Mouse (Mus musculus) hindbrain, embryonic 15.5 days (tissue): Measurements from ENCODE around the gene Gm49601. TPM values are rescaled to one million over a fixed set of nuclear protein-coding genes. Genes with fewer than 3 reads are reported as not detected.

ENCODE experiments used
- polyA plus RNA-seq: library from polyadenylated mRNA; unstranded; fragments of >200 nt; fragmentation: Nextera tagmentation; extraction: Ambion mirVana; gene quantifications from 2 replicates; pipeline ENCODE4 v1.2.1, GENCODE M21; 2015

Gene Gm49601
- polyA plus RNA-seq, 1 experiment from 2014 or later, result 18.8 TPM

Other genes with a start within 250 kb of the Gm49601 start
- 31.0 and 31.7 TPM in 2 replicates for gene Txnrd2, start 200.0 kb downstream of the Gm49601 start, polyA plus RNA-seq
- 106 and 113 TPM in 2 replicates for gene Comt, start 199.6 kb downstream of the Gm49601 start, polyA plus RNA-seq
- gene Gnb1l, start 127.7 kb downstream of the Gm49601 start, polyA plus RNA-seq, result 14.8 and 16.7 TPM in 2 replicates
- gene Rtl10, start 127.5 kb downstream of the Gm49601 start, polyA plus RNA-seq, result 2.9 and 3.4 TPM in 2 replicates
- 1.1 and 1.2 TPM in 2 replicates for gene Tbx1, start 35.8 kb downstream of the Gm49601 start, polyA plus RNA-seq
- gene Gp1bb, start 4.0 kb downstream of the Gm49601 start, polyA plus RNA-seq, result 11.8 and 14.8 TPM in 2 replicates
- 192 and 212 TPM in 2 replicates for gene Sept5, start 3.5 kb upstream of the Gm49601 start, polyA plus RNA-seq
- 110 and 117 TPM in 2 replicates for gene Cldn5, start 150.4 kb upstream of the Gm49601 start, polyA plus RNA-seq
- 105 and 109 TPM in 2 replicates for gene Ufd1, start 185.4 kb upstream of the Gm49601 start, polyA plus RNA-seq
- 11.1 and 11.3 TPM in 2 replicates for gene Cdc45, start 185.6 kb upstream of the Gm49601 start, polyA plus RNA-seq
- 39.2 and 44.8 TPM in 2 replicates for gene 2510002D24Rik, start 210.2 kb upstream of the Gm49601 start, polyA plus RNA-seq
- 0.17 TPM in 1 of 2 replicates, not detected in the other for gene Gm28539, start 210.2 kb upstream of the Gm49601 start, polyA plus RNA-seq